Mouse (Mus musculus): Measurements from ENCODE around the gene Ldah.

- no peak for TF ChIP-seq POLR2A (IDR thresholded peaks at IDR 0.05; ENCODE audit: insufficient read depth, low read depth, low read length)
- no peak for TF ChIP-seq CTCF (IDR thresholded peaks at IDR 0.05)
- TF ChIP-seq EP300 (IDR thresholded peaks at IDR 0.05; ENCODE audit: insufficient read depth, low read depth, low read length), result no peak
Observed at GRCm38 (mm10) chr12:8298361-8299142, 90.6 kb downstream of the Ldah start.

All from heart, adult 2 months (tissue).